Mouse (Mus musculus): ENCODE results near the gene Stag2.

GRCm38 (mm10) chrX:42194608-42195007, 45.5 kb downstream of the Stag2 start:
- TF ChIP-seq CTCF (IDR thresholded peaks at IDR 0.05; ENCODE audit: extremely low read depth, insufficient read length, insufficient replicate concordance, low read depth, low read length) (no peak), POLR2A (IDR thresholded peaks at IDR 0.05; ENCODE audit: low read depth, low read length) (no peak)

All from small intestine, adult 2 months (tissue).